Mouse (Mus musculus) cerebellum, adult (tissue): Measurements from ENCODE around the gene Fam189a1.

ENCODE experiments used
- ATAC-seq: cut with Nextera tagmentation; 2 replicates; pipeline ENCODE4 v1.9.2; 2017; ENCODE audit warnings: mild to moderate bottlenecking, moderate library complexity, mixed read lengths; ENCODE audit not compliant: insufficient number of reproducible peaks, low FRiP score, low TSS enrichment

The Fam189a1 gene

GRCm38 (mm10) chr7:65047700-65048099 lies 108.7 kb downstream of the Fam189a1 start:
- ATAC-seq, result no peak

GRCm38 (mm10) chr7:65046690-65047089 lies 109.7 kb downstream of the Fam189a1 start:
- no peak for ATAC-seq

GRCm38 (mm10) chr7:65044280-65044679 lies 112.1 kb downstream of the Fam189a1 start:
- ATAC-seq, result peak; percentile 81

GRCm38 (mm10) chr7:65041106-65041505 lies 115.3 kb downstream of the Fam189a1 start:
- no peak for ATAC-seq

- ATAC-seq, result no peak
Measured at GRCm38 (mm10) chr7:65031741-65032140, 124.6 kb downstream of the Fam189a1 start.

GRCm38 (mm10) chr7:65031195-65031594 lies 125.2 kb downstream of the Fam189a1 start:
- no peak for ATAC-seq

GRCm38 (mm10) chr7:65029985-65030384 lies 126.4 kb downstream of the Fam189a1 start:
- ATAC-seq, result no peak

GRCm38 (mm10) chr7:65021298-65021697 lies 135.1 kb downstream of the Fam189a1 start:
- ATAC-seq, result no peak

GRCm38 (mm10) chr7:65018036-65018679 lies 138.2 kb downstream of the Fam189a1 start:
- ATAC-seq, result no peak

GRCm38 (mm10) chr7:65017348-65017747 lies 139.0 kb downstream of the Fam189a1 start:
- ATAC-seq, result no peak

- no peak for ATAC-seq
Measured at GRCm38 (mm10) chr7:65011133-65011532, 145.2 kb downstream of the Fam189a1 start.

- no peak for ATAC-seq
Measured at GRCm38 (mm10) chr7:65010275-65010674, 146.1 kb downstream of the Fam189a1 start.

- ATAC-seq, result no peak
Measured at GRCm38 (mm10) chr7:65005731-65006130, 150.6 kb downstream of the Fam189a1 start.

- no peak for ATAC-seq
Measured at GRCm38 (mm10) chr7:64999718-65000214, 156.6 kb downstream of the Fam189a1 start.

GRCm38 (mm10) chr7:64997743-64998142 lies 158.6 kb downstream of the Fam189a1 start:
- no peak for ATAC-seq

GRCm38 (mm10) chr7:64995946-64996444 lies 160.4 kb downstream of the Fam189a1 start:
- no peak for ATAC-seq

- ATAC-seq, result no peak
Measured at GRCm38 (mm10) chr7:64989406-64989805, 167.0 kb downstream of the Fam189a1 start.

GRCm38 (mm10) chr7:64988015-64988414 lies 168.4 kb downstream of the Fam189a1 start:
- ATAC-seq, result no peak

- 0 out of 2 replicates have a peak, but pooled peaks have one; percentile 40 for ATAC-seq
Measured at GRCm38 (mm10) chr7:64984468-64985120, 171.8 kb downstream of the Fam189a1 start.

GRCm38 (mm10) chr7:64981511-64982235 lies 174.7 kb downstream of the Fam189a1 start:
- ATAC-seq, result 0 out of 2 replicates have a peak, but pooled peaks have one; percentile 31
